Mouse (Mus musculus): ENCODE data around the gene C3.

C3 gene

GRCm38 (mm10) chr17:57228014-57228413 lies at the start of gene C3:
C3 (minus strand) TSS chr17:57228136.
- peak; percentile 66 to 76 for DNase-seq

GRCm38 (mm10) chr17:57276634-57277121 lies 48.7 kb upstream of the C3 start:
- DNase-seq = peak; percentile 70 to 81

DNA sequence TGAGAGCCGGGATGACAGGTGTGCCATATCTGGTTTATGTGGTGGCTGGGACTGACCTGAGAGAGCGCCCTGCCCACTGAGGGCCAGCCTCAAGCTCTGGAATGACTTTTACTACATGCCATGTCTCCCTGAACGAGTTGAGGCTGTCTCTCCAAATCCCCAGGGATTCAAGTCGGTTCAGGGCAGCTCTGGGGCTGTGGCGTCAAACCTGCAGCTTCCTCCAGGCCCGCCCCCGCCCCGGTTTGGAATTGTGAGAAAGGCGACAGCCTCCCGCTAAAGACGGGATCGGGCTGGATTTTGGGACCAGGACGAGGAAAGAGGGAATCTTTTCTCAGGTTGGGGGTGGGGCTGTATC lies 48.0 kb upstream of the C3 start:
- DNase-seq = no peak

GRCm38 (mm10) chr17:57275111-57275996 lies 47.4 kb upstream of the C3 start:
- DNase-seq = peak; percentile 92 to 94

- no peak for DNase-seq
Observed at GRCm38 (mm10) chr17:57274686-57275085, 46.8 kb upstream of the C3 start.

DNA sequence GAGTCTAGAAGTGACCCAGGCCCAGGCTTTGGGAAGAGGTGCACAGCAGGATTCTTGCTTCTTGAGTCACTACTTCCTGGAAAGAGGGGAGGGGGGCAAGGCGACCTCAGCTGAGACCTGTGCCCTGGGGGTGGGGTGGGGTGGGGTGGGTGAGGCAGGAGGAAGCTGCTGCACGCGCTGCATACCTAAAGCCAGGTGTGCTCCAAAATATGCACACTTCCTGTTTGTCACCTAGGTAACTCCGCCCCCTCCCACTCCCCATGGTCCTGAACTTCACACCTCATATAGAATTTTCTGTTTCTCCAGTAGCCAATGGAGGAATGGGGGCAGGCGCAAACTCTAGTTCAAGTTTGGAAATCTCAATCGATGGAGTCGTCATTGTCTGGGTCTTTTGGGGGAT lies 45.9 kb upstream of the C3 start:
- no peak for DNase-seq

GRCm38 (mm10) chr17:57271301-57271700 lies 43.4 kb upstream of the C3 start:
- no peak for DNase-seq

DNA sequence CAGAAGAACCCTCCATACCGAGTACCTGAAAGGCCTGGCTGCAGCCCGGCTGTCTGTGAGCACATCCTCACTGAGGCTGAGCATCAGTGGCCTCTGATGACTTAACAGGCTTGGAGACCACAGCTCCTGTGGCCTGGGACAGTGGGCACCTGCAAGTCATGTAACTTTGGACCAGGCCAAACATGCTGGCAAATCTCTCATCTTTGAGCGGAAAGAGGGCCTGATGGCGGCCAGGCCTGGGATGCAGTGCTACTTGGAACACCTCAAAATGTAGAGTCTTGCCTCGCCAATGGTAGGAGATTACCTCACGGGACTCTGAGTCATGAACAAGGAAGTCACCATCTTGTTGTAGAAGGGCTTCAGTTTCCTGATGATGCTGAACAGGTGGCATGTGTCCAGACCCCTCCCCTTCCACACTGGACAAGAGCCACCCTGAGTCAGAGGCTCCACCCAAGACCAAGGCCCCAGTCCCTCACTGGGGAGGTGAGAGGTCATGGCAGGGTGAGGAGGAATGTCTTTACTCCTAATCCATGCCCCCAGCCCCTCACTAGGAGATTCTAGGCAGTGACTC lies 39.7 kb upstream of the C3 start:
- no peak for DNase-seq

DNA sequence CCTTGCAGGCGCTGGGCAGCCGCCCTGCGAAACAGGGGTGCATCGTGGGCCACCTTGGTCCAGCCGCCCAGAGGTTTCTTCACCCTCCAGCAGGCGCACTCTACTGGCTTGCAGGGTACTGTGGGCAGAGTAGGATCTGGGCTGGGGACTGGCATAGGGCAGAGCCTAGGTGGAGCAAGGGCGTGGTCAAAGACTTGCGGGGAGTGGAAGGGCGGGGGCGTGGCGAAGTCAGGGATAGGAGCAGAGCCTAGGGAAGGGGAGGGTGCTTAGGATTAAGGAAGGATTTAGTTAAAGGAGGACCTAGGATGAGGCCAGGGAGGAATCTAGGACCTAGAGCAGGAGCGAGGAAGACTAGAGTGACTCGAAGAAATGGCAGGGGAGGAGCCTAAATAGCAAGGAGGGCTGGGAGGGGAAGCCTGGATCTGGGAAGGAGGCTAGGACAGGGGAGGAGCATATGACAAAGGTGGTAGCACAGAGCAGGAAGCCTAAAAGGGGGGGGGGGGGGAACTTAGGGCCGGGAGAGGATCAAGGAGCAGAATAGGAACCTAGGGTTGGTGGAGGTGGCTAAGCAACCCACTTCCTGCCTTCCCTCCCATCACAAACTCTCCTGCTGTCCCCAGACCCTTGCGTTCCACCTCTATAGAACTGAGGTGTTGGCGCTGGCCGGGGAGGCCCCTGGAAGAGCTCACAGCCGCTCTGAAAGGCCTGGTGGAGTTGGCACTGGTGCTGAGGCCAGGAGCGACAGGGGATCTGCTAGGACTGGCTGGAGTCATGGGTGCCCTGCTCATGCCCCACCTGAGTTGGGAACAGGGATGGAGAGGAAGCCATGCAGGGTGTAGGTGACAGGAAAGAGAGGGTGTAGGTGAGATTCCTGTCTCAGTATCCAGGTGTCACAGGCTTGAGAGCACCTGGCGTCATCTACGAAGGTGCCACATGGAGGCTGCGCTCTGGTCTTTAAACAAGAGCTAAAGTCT lies 37.3 kb upstream of the C3 start:
- peak; percentile 91 to 93 for DNase-seq

- DNase-seq = no peak
Observed at GRCm38 (mm10) chr17:57264164-57264563, 36.2 kb upstream of the C3 start.

DNA sequence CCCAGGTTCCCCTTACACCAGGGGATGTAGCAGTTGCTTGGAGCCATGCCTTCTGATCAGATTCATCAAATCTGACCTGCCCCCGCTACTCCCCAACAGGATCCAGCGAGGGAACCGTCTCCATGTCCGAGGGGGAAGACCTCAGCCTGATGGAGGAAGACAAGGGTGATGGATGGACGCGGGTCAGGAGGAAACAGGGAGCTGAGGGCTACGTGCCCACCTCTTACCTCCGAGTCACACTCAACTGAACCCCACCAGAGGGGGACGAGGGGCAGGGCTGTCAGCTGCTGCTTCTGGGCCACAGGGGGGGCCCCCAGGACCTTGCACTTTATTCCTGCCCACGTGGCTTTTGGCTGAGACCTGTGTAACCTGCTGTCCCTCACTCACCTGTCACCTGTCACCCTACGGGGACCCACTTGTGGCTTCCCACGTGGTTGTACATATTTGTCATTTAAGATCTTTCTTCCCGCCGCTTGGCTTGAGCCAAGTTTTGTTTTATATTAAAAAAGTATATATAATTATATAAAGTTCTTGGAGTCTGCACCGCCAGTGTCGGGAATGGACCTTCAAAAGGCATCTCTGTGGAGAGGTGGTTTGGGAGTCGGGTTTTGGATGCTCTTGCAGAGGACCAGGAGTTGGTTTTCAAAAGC lies 35.1 kb upstream of the C3 start:
- DNase-seq = no peak

DNA sequence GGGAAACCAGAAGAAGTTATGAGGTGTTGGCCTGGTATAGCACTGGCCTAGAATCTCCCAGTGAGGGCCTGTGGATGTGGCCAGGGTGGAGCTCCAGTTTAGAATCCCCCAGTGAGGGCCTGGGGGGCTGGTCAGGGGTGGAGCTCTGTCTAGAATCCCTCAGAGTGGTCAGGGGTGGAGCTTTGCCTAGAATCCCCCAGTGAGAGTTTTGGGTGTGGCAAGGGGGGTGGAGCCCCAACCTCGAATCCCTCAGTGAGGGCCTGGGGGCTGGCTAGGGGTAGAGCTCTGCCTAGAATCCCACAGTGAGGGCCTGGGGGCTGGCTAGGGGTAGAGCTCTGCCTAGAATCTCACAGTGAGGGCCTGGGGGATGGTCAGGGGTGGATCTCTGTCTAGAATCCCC lies 33.9 kb upstream of the C3 start:
- peak in 1 of 2 experiments; percentile 15 for DNase-seq

DNA sequence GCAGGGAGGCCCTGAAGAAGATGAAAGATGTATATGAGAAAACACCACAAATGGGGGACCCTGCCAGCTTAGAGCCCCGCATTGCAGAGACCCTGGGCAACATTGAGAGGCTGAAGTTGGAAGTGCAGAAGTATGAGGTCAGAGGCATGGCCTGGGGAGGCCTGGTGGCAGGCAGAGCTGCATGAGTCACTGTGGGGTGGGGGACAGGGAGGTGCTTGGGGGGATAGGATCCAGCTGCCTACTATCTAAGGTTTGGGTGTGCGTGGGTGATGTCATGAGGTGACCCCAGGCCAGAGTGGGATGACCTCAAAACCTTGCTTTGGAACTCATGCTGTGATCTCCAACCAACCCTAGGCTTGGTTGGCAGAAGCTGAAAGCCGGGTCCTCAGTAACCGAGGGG lies 33.4 kb upstream of the C3 start:
- DNase-seq = peak in 1 of 2 experiments; percentile 16

GRCm38 (mm10) chr17:57260351-57260750 lies 32.4 kb upstream of the C3 start:
- DNase-seq = peak in 1 of 2 experiments; percentile 10

- DNase-seq = peak in 1 of 2 experiments; percentile 11
Observed at GRCm38 (mm10) chr17:57259742-57260141, 31.8 kb upstream of the C3 start.

- peak in 1 of 2 experiments; percentile 11 for DNase-seq
Observed at GRCm38 (mm10) chr17:57258191-57258590, 30.3 kb upstream of the C3 start.

DNA sequence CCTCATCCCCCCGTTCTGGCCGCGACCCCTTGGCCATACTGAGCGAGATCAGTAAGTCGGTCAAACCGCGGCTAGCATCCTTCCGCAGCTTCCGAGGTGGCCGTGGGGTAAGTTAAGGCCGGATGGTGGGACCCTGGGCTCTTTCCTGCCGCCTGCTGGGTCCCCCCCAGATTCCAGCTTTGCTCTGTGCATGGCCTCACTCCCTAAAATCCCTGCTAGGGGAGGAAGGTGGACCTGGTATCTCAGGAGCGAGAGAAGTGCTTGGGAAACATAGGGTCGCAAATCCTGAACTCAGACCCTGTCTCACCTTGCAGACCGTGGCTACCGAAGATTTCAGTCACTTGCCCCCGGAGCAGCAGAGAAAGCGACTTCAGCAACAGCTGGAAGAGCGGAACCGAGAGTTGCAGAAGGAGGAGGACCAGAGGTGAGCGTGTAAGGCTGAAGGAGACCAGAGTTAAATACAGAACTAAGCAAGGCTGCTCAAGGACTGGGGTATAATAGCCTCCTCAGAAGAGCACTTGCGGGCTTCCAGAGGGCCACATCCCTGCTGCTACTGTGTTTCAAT lies 29.1 kb upstream of the C3 start:
- DNase-seq = peak in 1 of 2 experiments; percentile 19

DNA sequence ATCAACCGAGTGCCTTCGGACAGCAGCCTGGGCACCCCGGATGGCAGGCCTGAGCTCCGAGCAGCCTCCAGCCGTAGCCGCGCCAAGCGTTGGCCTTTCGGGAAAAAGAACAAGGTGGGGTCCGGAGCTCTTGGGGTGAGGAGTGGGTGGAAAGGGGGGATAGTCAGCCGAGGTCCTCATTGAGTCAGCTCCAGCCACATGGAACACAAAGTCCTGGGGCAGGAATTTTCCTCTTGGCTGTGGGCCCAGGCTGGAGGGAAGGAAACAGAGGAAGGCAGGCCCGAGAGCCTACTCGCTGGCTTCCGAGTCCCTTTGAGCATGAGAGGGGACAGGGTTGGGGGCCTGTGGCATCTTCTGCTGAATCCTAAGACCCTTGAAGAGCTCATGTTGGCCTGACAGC lies 27.4 kb upstream of the C3 start:
- peak in 1 of 2 experiments; percentile 35 for DNase-seq

DNA sequence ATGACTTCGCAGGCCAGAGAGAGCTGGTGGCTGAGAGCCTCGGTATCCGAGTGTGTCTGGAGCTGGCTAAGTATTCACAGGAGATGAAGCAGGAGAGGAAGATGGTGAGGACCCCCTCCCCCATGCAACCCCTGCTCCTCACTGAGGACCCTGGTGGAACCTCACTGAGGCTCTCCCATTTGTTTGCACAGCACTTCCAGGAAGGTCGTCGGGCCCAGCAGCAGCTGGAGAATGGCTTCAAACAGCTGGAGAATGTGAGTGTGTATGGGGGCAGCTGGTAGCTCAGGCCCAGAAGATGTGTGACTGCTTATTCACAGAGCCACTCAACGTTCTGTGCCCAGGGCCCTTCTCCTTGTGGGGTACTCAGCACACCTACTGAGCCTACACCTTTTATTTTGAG lies 25.4 kb upstream of the C3 start:
- DNase-seq = peak in 1 of 2 experiments; percentile 52

DNA sequence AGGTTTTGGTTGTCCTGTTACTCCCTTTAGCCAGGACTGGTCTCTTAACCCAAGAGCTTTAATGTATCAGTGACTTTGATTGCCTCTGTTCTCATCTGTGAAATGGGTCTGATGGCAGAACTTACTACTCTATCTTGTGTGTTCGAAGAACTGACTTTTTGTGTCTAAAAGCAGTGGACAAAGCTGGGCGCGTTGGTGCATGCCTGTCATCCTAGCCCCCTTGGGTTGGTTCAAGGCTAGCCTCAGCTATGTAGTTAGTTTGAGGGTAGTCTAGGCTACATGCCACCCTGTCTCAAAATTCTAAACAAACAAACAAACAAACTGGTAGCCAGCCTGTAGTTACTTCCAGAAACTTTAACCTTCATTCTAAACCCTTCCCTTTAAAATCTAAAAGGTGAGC lies 23.5 kb upstream of the C3 start:
- peak in 1 of 2 experiments; percentile 2 for DNase-seq

DNA sequence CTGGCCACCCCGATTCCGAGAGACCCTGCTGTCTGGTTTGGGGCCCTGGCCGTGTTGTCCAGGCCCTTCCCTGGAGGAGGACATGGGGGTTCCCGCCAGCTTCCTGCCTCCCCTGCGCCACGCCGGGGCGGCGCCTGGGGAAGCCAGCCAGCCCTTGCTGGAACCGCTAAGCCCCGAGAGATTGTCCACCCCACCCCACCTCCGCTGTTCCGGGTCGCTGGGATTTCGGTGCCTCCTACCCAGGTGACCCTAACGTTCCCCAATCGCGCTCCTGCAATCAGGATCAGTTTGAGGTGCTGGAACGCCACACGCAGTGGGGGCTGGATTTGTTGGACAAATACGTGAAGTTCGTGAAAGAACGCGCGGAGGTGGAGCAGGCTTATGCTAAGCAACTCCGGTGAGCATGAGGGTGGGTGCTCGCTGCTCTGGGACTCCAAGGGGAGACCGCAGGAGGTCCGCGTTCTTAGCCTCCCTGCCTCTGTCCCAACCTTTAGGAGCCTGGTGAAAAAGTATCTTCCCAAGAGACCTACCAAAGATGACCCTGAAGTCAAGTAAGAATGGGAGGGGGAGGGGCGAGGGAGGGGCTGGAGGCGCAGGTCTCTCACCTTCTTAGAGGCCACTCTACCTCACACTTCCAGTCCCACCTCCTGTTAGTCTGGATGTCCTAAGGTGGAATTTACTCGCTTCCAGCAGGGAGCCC lies 22.7 kb upstream of the C3 start:
- peak; percentile 64 to 74 for DNase-seq
